In genomic region chr7:65690869-65691268, GRCm38 (mm10) we compare ENCODE assay signal across 8 mouse cellular contexts. TPM values are rescaled to one million over a fixed set of nuclear protein-coding genes. Genes with fewer than 3 reads are reported as not detected.
DNase-seq lines count a peak whose midpoint lies in the region; ATAC-seq and TF ChIP-seq lines count a peak whose summit lies in the region.

Gene Tm2d3 (plus strand): TSS chr7:65691169.

- WGBS in forebrain, postnatal 0 days, result 89% methylated on average over 7 of the region's 7 CpGs

- TF ChIP-seq RAD21 in MEL (IDR thresholded peaks at IDR 0.05; ENCODE audit: low read depth, low read length), result no peak

- peaks cover 0 to 6% of the 10 kb centered on the region in 2 experiments; a peak in 2 of 4 replicates for H3K4me1 ChIP-seq in MEL (ENCODE audit: control insufficient read depth in 1 of 2, insufficient read depth in 2 of 2, low read length in 2 of 2)
- peaks cover 7% of the 10 kb centered on the region; the same call in 1 of the 2 replicates for H3K4me1 ChIP-seq in forebrain, postnatal 0 days (ENCODE audit: insufficient read depth)

- TF ChIP-seq CTCF in MEL (IDR thresholded peaks at IDR 0.05 in 2 of 3, conservative IDR thresholded peaks at IDR 0.05 in 1 of 3; ENCODE audit: control insufficient read depth in 1 of 3, insufficient read depth in 1 of 3, low read depth in 2 of 3, low read length in 3 of 3, poor library complexity in 1 of 3, severe bottlenecking in 1 of 3), result no peak
- TF ChIP-seq CTCF in forebrain, postnatal 0 days (IDR thresholded peaks at IDR 0.05; ENCODE audit: low read depth), result no peak

- ATAC-seq in forebrain, postnatal 0 days, result no peak
- ATAC-seq in inflammation-experienced regulatory T-cells, adult 6 months, result no peak
- ATAC-seq in megakaryocyte, adult 5-6 weeks (ENCODE audit: poor library complexity, severe bottlenecking), result no peak

- H3K79me2 ChIP-seq in MEL (ENCODE audit: control insufficient read depth, insufficient read depth, low read length, poor library complexity), result peaks cover 9% of the 10 kb centered on the region

- no peak within 1 kb of the TSS for H3K27ac ChIP-seq in MEL (ENCODE audit: control insufficient read depth, low read depth, low read length)
- no peak within 1 kb of the TSS for H3K27ac ChIP-seq in forebrain, postnatal 0 days (ENCODE audit: low read depth, low read length)

- no peak for TF ChIP-seq EP300 in MEL (IDR thresholded peaks at IDR 0.05; ENCODE audit: low read depth in 1 of 2, low read length in 2 of 2)

- H3K9ac ChIP-seq in MEL (ENCODE audit: control insufficient read depth, low read depth, low read length, poor library complexity, severe bottlenecking), result no peak within 1 kb of the TSS
- no peak within 1 kb of the TSS for H3K9ac ChIP-seq in forebrain, postnatal 0 days

- H3K36me3 ChIP-seq in MEL (ENCODE audit: control insufficient read depth in 1 of 2, insufficient read depth in 2 of 2, low read length in 2 of 2), result peaks cover 0 to 4% of the 10 kb centered on the region in 2 experiments; a peak in 1 of 4 replicates
- H3K36me3 ChIP-seq in forebrain, postnatal 0 days (ENCODE audit: insufficient read depth), result peaks cover 17% of the 10 kb centered on the region; the same call in 1 of the 2 replicates

- no peak for TF ChIP-seq POLR2A in MEL (IDR thresholded peaks at IDR 0.05; ENCODE audit: control insufficient read depth in 1 of 2, insufficient read depth in 1 of 2, low read depth in 1 of 2, low read length in 2 of 2, poor library complexity in 1 of 2)

- H3K4me2 ChIP-seq in forebrain, postnatal 0 days (ENCODE audit: low read depth), result no peak within 1 kb of the TSS

- no peaks in the 10 kb centered on the region for H3K27me3 ChIP-seq in MEL (ENCODE audit: control insufficient read depth in 1 of 2, insufficient read depth in 2 of 2, low read length in 2 of 2)
- H3K27me3 ChIP-seq in forebrain, postnatal 0 days (ENCODE audit: insufficient read depth, low read length), result no peaks in the 10 kb centered on the region

- H3K9me3 ChIP-seq in MEL (replicated peaks; ENCODE audit: insufficient read depth, low read length), result no peaks in the 10 kb centered on the region
- no peaks in the 10 kb centered on the region for H3K9me3 ChIP-seq in forebrain, postnatal 0 days (ENCODE audit: low read length)

- no peak for DNase-seq in gastrocnemius, adult 8-10 months (ENCODE audit: low spot score in 2 of 2)
- no peak for DNase-seq in gastrocnemius, adult 18-20 months (ENCODE audit: low spot score)
- DNase-seq in MEL (ENCODE audit: low read depth, low spot score), result no peak
- no peak for DNase-seq in forebrain, postnatal 0 days
- no peak for DNase-seq in right cerebral cortex, postnatal 14 days
- no peak for DNase-seq in thymus, postnatal 10 days (ENCODE audit: low spot score in 2 of 2)

- no peak within 1 kb of the TSS for H3K4me3 ChIP-seq in MEL (ENCODE audit: control insufficient read depth in 1 of 2, insufficient read depth in 1 of 2, low read depth in 2 of 2, low read length in 2 of 2)
- no peak within 1 kb of the TSS for H3K4me3 ChIP-seq in forebrain, postnatal 0 days (ENCODE audit: low read depth, low read length)

TF ChIP-seq in MEL, 35 proteins besides CTCF, POLR2A, EP300 and RAD21:
- TF ChIP-seq POLR2AphosphoS5 (IDR thresholded peaks at IDR 0.05; ENCODE audit: borderline replicate concordance, low read depth, low read length) (no peak), RCOR1 (IDR thresholded peaks at IDR 0.05; ENCODE audit: low read depth, low read length) (no peak), USF1 (IDR thresholded peaks at IDR 0.05; ENCODE audit: low read depth, low read length) (no peak), NRF1 (IDR thresholded peaks at IDR 0.05; ENCODE audit: insufficient read depth, low read depth, low read length, poor library complexity, severe bottlenecking) (no peak), ETS1 (IDR thresholded peaks at IDR 0.05; ENCODE audit: low read depth, low read length) (no peak), USF2 (IDR thresholded peaks at IDR 0.05; ENCODE audit: borderline replicate concordance in 1 of 2, insufficient read depth in 1 of 2, low read depth in 1 of 2, low read length in 2 of 2) (no peak), ZKSCAN1 (IDR thresholded peaks at IDR 0.05; ENCODE audit: low read depth, low read length) (no peak), JUND (IDR thresholded peaks at IDR 0.05; ENCODE audit: low read depth, low read length) (no peak), SIN3A (IDR thresholded peaks at IDR 0.05; ENCODE audit: low read length) (no peak), NELFE (IDR thresholded peaks at IDR 0.05; ENCODE audit: low read depth, low read length) (no peak), TCF12 (IDR thresholded peaks at IDR 0.05; ENCODE audit: low read depth, low read length) (no peak), CHD2 (IDR thresholded peaks at IDR 0.05; ENCODE audit: low read length) (no peak)

RNA-seq across cellular contexts. Expression of gene Tm2d3, which starts in this region (rescaled TPM):
- 10 to 100 TPM; 11.6 to 16.4 (median 12.3) TPM for total RNA-seq in gastrocnemius, adult 8-10 months (2022)
- total RNA-seq in gastrocnemius, adult 18-20 months (2021), result 10 to 100 TPM in 1 of 2 experiments, 1 to 10 TPM in 1; 9.7 to 13.5 TPM
- total RNA-seq in MEL (2012; rRNA removed), result 46.3 and 52.0 TPM in 2 replicates
- 10 to 100 TPM in 1 of 2 experiments, not detected in 1; 50.3 TPM for polyA plus RNA-seq in MEL (2012; ENCODE audit: insufficient read depth in 1 of 2, insufficient read length in 2 of 2, low read depth in 1 of 2, low replicate concordance in 2 of 2, missing spikeins in 1 of 2)
- 68.9 and 94.6 TPM in 2 replicates for total RNA-seq in forebrain, postnatal 0 days (2014; rRNA removed)
- polyA plus RNA-seq in forebrain, postnatal 0 days (2015; fragmentation: Nextera tagmentation; extraction: Ambion mirVana), result 105 and 118 TPM in 2 replicates
- 10 to 100 TPM; 83.6 to 99.5 (median 99.3) TPM for polyA plus RNA-seq in inflammation-experienced regulatory T-cells, adult 6 months (2017; shearing (Covaris generic))
- 27.7 and 29.5 TPM in 2 replicates for total RNA-seq in megakaryocyte, adult 5-6 weeks (2015)
- total RNA-seq in megakaryocyte, adult 5-6 weeks (2017), result 43.5 and 44.2 TPM in 2 replicates
